Mouse (Mus musculus): ENCODE measurements around the gene Olfr523. TPM values are rescaled to one million over a fixed set of nuclear protein-coding genes. Genes with fewer than 3 reads are reported as not detected.
"Not testable (repeated sequence)": the region's sequence is repeated elsewhere in the genome, so short reads cannot be mapped to it uniquely, and the experiment has no call there.

Gene Olfr523
- total RNA-seq (2014; fragmentation: Nextera tagmentation) (not detected in 2 replicates), total RNA-seq (2017) (0.06 and 0.11 TPM in 2 replicates), polyA plus RNA-seq (2012) (not detected in 2 replicates)

GRCm38 (mm10) chr7:140172936-140173335 lies at the start of gene Olfr523:
Gene Olfr523 (plus strand): TSS chr7:140173217.
- no peaks in the 10 kb centered on the region for H3K9me3 ChIP-seq (replicated peaks)
- no peaks in the 10 kb centered on the region for H3K36me3 ChIP-seq (replicated peaks)
- TF ChIP-seq POLR2AphosphoS5 (IDR thresholded peaks at IDR 0.05; ENCODE audit: insufficient replicate concordance, low read depth, low read length) = no peak
- no peak for TF ChIP-seq GATA2 (IDR thresholded peaks at IDR 0.05; ENCODE audit: borderline replicate concordance, low read depth, low read length)
- TF ChIP-seq CTCF (IDR thresholded peaks at IDR 0.05; ENCODE audit: low read depth, low read length) = no peak
- no peak for TF ChIP-seq TAL1 (conservative IDR thresholded peaks at IDR 0.05; ENCODE audit: low read depth, low read length)
- TF ChIP-seq GATA1 (IDR thresholded peaks at IDR 0.05; ENCODE audit: borderline replicate concordance, low read length) = no peak
- H3K27me3 ChIP-seq (ENCODE audit: insufficient read depth, low read length) = peaks cover 12% of the 10 kb centered on the region
- H3K4me3 ChIP-seq (ENCODE audit: low read depth, low read length) = no peak within 1 kb of the TSS
- no peaks in the 10 kb centered on the region for H3K4me1 ChIP-seq (ENCODE audit: insufficient read depth, low read depth, low read length)
- DNase-seq (ENCODE audit: low spot score) = no peak
- no peak for ATAC-seq (ENCODE audit: extremely low read depth, insufficient number of reproducible peaks, low FRiP score, poor library complexity, severe bottlenecking)

DNA sequence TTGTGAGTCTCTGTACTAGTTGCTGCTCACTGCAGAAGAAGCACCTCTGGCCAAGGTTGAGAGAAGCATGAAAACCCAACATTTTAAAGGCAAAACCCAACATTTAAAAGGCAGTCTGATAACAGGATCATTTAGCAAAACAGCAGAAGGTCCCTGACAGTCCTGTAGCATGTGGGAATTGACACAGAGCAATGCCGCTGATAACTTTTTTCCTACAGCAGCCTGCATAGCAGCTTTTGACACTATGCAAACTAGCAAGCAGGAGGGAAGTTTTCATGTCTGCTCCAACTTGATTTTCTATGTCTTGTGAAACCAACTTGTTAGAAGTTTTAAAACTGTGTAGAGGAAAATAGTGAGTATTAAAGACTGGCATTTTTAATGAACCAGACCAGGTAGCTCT lies 48.6 kb upstream of the Olfr523 start:
- H3K36me3 ChIP-seq (replicated peaks) = peaks cover 26% of the 10 kb centered on the region
- H3K4me1 ChIP-seq (ENCODE audit: insufficient read depth, low read depth, low read length) = peaks cover 58% of the 10 kb centered on the region
- ATAC-seq (ENCODE audit: extremely low read depth, insufficient number of reproducible peaks, low FRiP score, poor library complexity, severe bottlenecking) (no peak), DNase-seq (ENCODE audit: low spot score) (no peak)
- H3K9me3 ChIP-seq (replicated peaks) = no peaks in the 10 kb centered on the region
- TF ChIP-seq POLR2AphosphoS5 (IDR thresholded peaks at IDR 0.05; ENCODE audit: insufficient replicate concordance, low read depth, low read length) (no peak), GATA2 (IDR thresholded peaks at IDR 0.05; ENCODE audit: borderline replicate concordance, low read depth, low read length) (no peak), GATA1 (IDR thresholded peaks at IDR 0.05; ENCODE audit: borderline replicate concordance, low read length) (no peak), CTCF (IDR thresholded peaks at IDR 0.05; ENCODE audit: low read depth, low read length) (no peak), TAL1 (conservative IDR thresholded peaks at IDR 0.05; ENCODE audit: low read depth, low read length) (no peak)
- H3K27me3 ChIP-seq (ENCODE audit: insufficient read depth, low read length) = 0 out of 2 replicates have a peak, but pooled peaks cover 2% of the 10 kb centered on the region
- no peak overlapping the region for H3K4me3 ChIP-seq (ENCODE audit: low read depth, low read length)

GRCm38 (mm10) chr7:140125278-140126021 lies 47.6 kb upstream of the Olfr523 start:
- H3K9me3 ChIP-seq (replicated peaks) = no peaks in the 10 kb centered on the region
- H3K4me1 ChIP-seq (ENCODE audit: insufficient read depth, low read depth, low read length) = peaks cover 63% of the 10 kb centered on the region
- DNase-seq (ENCODE audit: low spot score) = peak; percentile 84
- peak; percentile 96 for ATAC-seq (ENCODE audit: extremely low read depth, insufficient number of reproducible peaks, low FRiP score, poor library complexity, severe bottlenecking)
- peaks cover 37% of the 10 kb centered on the region for H3K36me3 ChIP-seq (replicated peaks)
- TF ChIP-seq GATA2 (IDR thresholded peaks at IDR 0.05; ENCODE audit: borderline replicate concordance, low read depth, low read length) = no peak
- no peak for TF ChIP-seq CTCF (IDR thresholded peaks at IDR 0.05; ENCODE audit: low read depth, low read length)
- no peak for TF ChIP-seq TAL1 (conservative IDR thresholded peaks at IDR 0.05; ENCODE audit: low read depth, low read length)
- TF ChIP-seq GATA1 (IDR thresholded peaks at IDR 0.05; ENCODE audit: borderline replicate concordance, low read length) = no peak
- no peak for TF ChIP-seq POLR2AphosphoS5 (IDR thresholded peaks at IDR 0.05; ENCODE audit: insufficient replicate concordance, low read depth, low read length)
- H3K27me3 ChIP-seq (ENCODE audit: insufficient read depth, low read length) = 0 out of 2 replicates have a peak, but pooled peaks cover 2% of the 10 kb centered on the region
- H3K4me3 ChIP-seq (ENCODE audit: low read depth, low read length) = peak overlapping the region; percentile 84

DNA sequence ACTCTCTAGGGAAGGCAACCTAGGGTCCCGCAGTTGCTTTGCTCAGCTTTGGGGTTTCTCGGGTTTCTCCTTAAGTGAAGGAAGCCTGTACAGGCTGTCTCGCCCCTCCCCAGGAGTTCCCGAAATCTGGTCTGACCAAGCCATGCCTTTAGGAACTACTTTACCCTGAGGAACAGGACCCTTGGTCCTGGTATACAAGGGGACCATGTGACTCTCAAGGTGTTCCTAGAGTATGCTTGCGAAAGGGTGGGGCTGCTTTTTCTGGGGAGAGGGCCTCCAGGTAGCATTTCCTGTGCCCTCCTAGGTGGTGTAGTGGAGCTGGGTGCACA lies 47.0 kb upstream of the Olfr523 start:
- TF ChIP-seq CTCF (IDR thresholded peaks at IDR 0.05; ENCODE audit: low read depth, low read length) (no peak), GATA1 (IDR thresholded peaks at IDR 0.05; ENCODE audit: borderline replicate concordance, low read length) (no peak), GATA2 (IDR thresholded peaks at IDR 0.05; ENCODE audit: borderline replicate concordance, low read depth, low read length) (no peak), TAL1 (conservative IDR thresholded peaks at IDR 0.05; ENCODE audit: low read depth, low read length) (no peak), POLR2AphosphoS5 (IDR thresholded peaks at IDR 0.05; ENCODE audit: insufficient replicate concordance, low read depth, low read length) (no peak)
- peaks cover 41% of the 10 kb centered on the region for H3K36me3 ChIP-seq (replicated peaks)
- H3K4me3 ChIP-seq (ENCODE audit: low read depth, low read length) = peak overlapping the region; percentile 84
- ATAC-seq (ENCODE audit: extremely low read depth, insufficient number of reproducible peaks, low FRiP score, poor library complexity, severe bottlenecking) (no peak), DNase-seq (ENCODE audit: low spot score) (no peak)
- 0 out of 2 replicates have a peak, but pooled peaks cover 2% of the 10 kb centered on the region for H3K27me3 ChIP-seq (ENCODE audit: insufficient read depth, low read length)
- H3K4me1 ChIP-seq (ENCODE audit: insufficient read depth, low read depth, low read length) = peaks cover 63% of the 10 kb centered on the region
- no peaks in the 10 kb centered on the region for H3K9me3 ChIP-seq (replicated peaks)

- Histone ChIP-seq H3K4me3 (ENCODE audit: low read depth, low read length) (peak overlapping the region; percentile 68), H3K4me1 (ENCODE audit: insufficient read depth, low read depth, low read length) (peaks cover 64% of the 10 kb centered on the region), H3K27me3 (ENCODE audit: insufficient read depth, low read length) (no peaks in the 10 kb centered on the region), H3K9me3 (replicated peaks) (no peaks in the 10 kb centered on the region), H3K36me3 (replicated peaks) (peaks cover 49% of the 10 kb centered on the region)
- ATAC-seq (ENCODE audit: extremely low read depth, insufficient number of reproducible peaks, low FRiP score, poor library complexity, severe bottlenecking) (no peak), DNase-seq (ENCODE audit: low spot score) (no peak)
- TF ChIP-seq POLR2AphosphoS5 (IDR thresholded peaks at IDR 0.05; ENCODE audit: insufficient replicate concordance, low read depth, low read length) = no peak
- no peak for TF ChIP-seq GATA1 (IDR thresholded peaks at IDR 0.05; ENCODE audit: borderline replicate concordance, low read length)
- no peak for TF ChIP-seq TAL1 (conservative IDR thresholded peaks at IDR 0.05; ENCODE audit: low read depth, low read length)
- TF ChIP-seq GATA2 (IDR thresholded peaks at IDR 0.05; ENCODE audit: borderline replicate concordance, low read depth, low read length) = no peak
- TF ChIP-seq CTCF (IDR thresholded peaks at IDR 0.05; ENCODE audit: low read depth, low read length) = no peak
Measured at GRCm38 (mm10) chr7:140126934-140127333, 46.1 kb upstream of the Olfr523 start.

DNA sequence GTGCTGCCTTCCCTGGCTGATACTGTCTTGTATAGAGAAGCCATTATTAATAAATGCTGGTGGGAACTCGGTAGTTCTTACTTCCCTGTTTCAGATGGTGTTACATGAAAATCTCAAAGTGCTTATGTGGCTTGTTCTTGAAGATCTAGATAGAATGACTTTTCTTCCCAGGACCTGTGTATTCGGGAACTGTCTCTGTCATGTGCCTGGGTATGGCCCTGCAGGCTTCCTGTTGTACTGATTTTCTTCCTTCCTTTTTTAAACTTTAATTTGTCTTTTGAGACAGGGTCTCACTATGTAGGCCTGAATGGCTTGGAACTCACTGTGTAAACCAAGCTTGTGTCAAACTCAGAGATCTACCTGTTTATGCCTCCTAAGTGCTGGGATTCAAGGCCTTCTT lies 45.1 kb upstream of the Olfr523 start:
- peaks cover 68% of the 10 kb centered on the region for H3K4me1 ChIP-seq (ENCODE audit: insufficient read depth, low read depth, low read length)

GRCm38 (mm10) chr7:140132184-140132583 lies 40.8 kb upstream of the Olfr523 start:
- Histone ChIP-seq H3K4me1 (ENCODE audit: insufficient read depth, low read depth, low read length) (peaks cover 65% of the 10 kb centered on the region), H3K36me3 (replicated peaks) (peaks cover 78% of the 10 kb centered on the region)
- ATAC-seq (ENCODE audit: extremely low read depth, insufficient number of reproducible peaks, low FRiP score, poor library complexity, severe bottlenecking); H3K27me3 ChIP-seq (ENCODE audit: insufficient read depth, low read length); H3K9me3 ChIP-seq (replicated peaks); H3K4me3 ChIP-seq (ENCODE audit: low read depth, low read length); DNase-seq (ENCODE audit: low spot score): not testable (repeated sequence)

More for the DNA sequence above, 45.1 kb upstream of the Olfr523 start:
- TF ChIP-seq GATA1 (IDR thresholded peaks at IDR 0.05; ENCODE audit: borderline replicate concordance, low read length) (no peak), TAL1 (conservative IDR thresholded peaks at IDR 0.05; ENCODE audit: low read depth, low read length) (no peak), POLR2AphosphoS5 (IDR thresholded peaks at IDR 0.05; ENCODE audit: insufficient replicate concordance, low read depth, low read length) (no peak), CTCF (IDR thresholded peaks at IDR 0.05; ENCODE audit: low read depth, low read length) (no peak), GATA2 (IDR thresholded peaks at IDR 0.05; ENCODE audit: borderline replicate concordance, low read depth, low read length) (no peak)
- Histone ChIP-seq H3K4me3 (ENCODE audit: low read depth, low read length) (no peak overlapping the region), H3K27me3 (ENCODE audit: insufficient read depth, low read length) (no peaks in the 10 kb centered on the region), H3K36me3 (replicated peaks) (peaks cover 56% of the 10 kb centered on the region), H3K9me3 (replicated peaks) (no peaks in the 10 kb centered on the region)
- DNase-seq (ENCODE audit: low spot score) (no peak), ATAC-seq (ENCODE audit: extremely low read depth, insufficient number of reproducible peaks, low FRiP score, poor library complexity, severe bottlenecking) (no peak)

GRCm38 (mm10) chr7:140134033-140134432 lies 39.0 kb upstream of the Olfr523 start:
- H3K9me3 ChIP-seq (replicated peaks); DNase-seq (ENCODE audit: low spot score); H3K27me3 ChIP-seq (ENCODE audit: insufficient read depth, low read length): not testable (repeated sequence)
- Histone ChIP-seq H3K4me1 (ENCODE audit: insufficient read depth, low read depth, low read length) (peaks cover 64% of the 10 kb centered on the region), H3K36me3 (replicated peaks) (peaks cover 65% of the 10 kb centered on the region), H3K4me3 (ENCODE audit: low read depth, low read length) (peak overlapping the region; percentile 7; the same call in 1 of the 2 replicates)
- ATAC-seq (ENCODE audit: extremely low read depth, insufficient number of reproducible peaks, low FRiP score, poor library complexity, severe bottlenecking) = peak; percentile 64
